Mouse (Mus musculus): ENCODE results near the gene Akna.

Gene Akna

GRCm38 (mm10) chr4:63403040-63403959 lies at the start of gene Akna:
Akna (minus strand) TSS chr4:63403354.
- peak; percentile 62 for DNase-seq

- DNase-seq, result no peak
Measured at GRCm38 (mm10) chr4:63452555-63452954, 49.4 kb upstream of the Akna start.

- DNase-seq, result no peak
Measured at GRCm38 (mm10) chr4:63450551-63450950, 47.4 kb upstream of the Akna start.

GRCm38 (mm10) chr4:63444362-63445066 lies 41.4 kb upstream of the Akna start:
- DNase-seq, result no peak

- DNase-seq, result no peak
Measured at GRCm38 (mm10) chr4:63443101-63443500, 39.9 kb upstream of the Akna start.

GRCm38 (mm10) chr4:63441616-63442015 lies 38.5 kb upstream of the Akna start:
- no peak for DNase-seq

GRCm38 (mm10) chr4:63440262-63440661 lies 37.1 kb upstream of the Akna start:
- no peak for DNase-seq

- no peak for DNase-seq
Measured at GRCm38 (mm10) chr4:63437968-63438367, 34.8 kb upstream of the Akna start.

- DNase-seq, result no peak
Measured at GRCm38 (mm10) chr4:63437119-63437815, 34.1 kb upstream of the Akna start.

GRCm38 (mm10) chr4:63435402-63435801 lies 32.2 kb upstream of the Akna start:
- DNase-seq, result no peak

- DNase-seq, result no peak
Measured at GRCm38 (mm10) chr4:63431098-63431497, 27.9 kb upstream of the Akna start.

GRCm38 (mm10) chr4:63430357-63430756 lies 27.2 kb upstream of the Akna start:
- no peak for DNase-seq

- no peak for DNase-seq
Measured at GRCm38 (mm10) chr4:63426308-63426707, 23.2 kb upstream of the Akna start.

- no peak for DNase-seq
Measured at GRCm38 (mm10) chr4:63423811-63424210, 20.7 kb upstream of the Akna start.

GRCm38 (mm10) chr4:63423231-63423630 lies 20.1 kb upstream of the Akna start:
- no peak for DNase-seq

- no peak for DNase-seq
Measured at GRCm38 (mm10) chr4:63420143-63420920, 17.2 kb upstream of the Akna start.

GRCm38 (mm10) chr4:63418270-63418669 lies 15.1 kb upstream of the Akna start:
- DNase-seq, result no peak

GRCm38 (mm10) chr4:63417318-63417957 lies 14.3 kb upstream of the Akna start:
- peak; percentile 74 for DNase-seq

- DNase-seq, result no peak
Measured at GRCm38 (mm10) chr4:63414951-63415350, 11.8 kb upstream of the Akna start.

- DNase-seq, result no peak
Measured at GRCm38 (mm10) chr4:63411222-63411621, 8.1 kb upstream of the Akna start.

- DNase-seq, result peak; percentile 91
Measured at GRCm38 (mm10) chr4:63410583-63410934, 7.4 kb upstream of the Akna start.

- DNase-seq, result peak; percentile 34
Measured at GRCm38 (mm10) chr4:63409908-63410582, 6.9 kb upstream of the Akna start.

All from right cerebral cortex, postnatal 25 days (tissue).